Mouse (Mus musculus) stomach, adult 2 months (tissue): ENCODE measurements around the gene Mrpl48. TPM values are rescaled to one million over a fixed set of nuclear protein-coding genes. Genes with fewer than 3 reads are reported as not detected.

Experiments
- polyA plus RNA-seq: library from polyadenylated mRNA; depleted of rRNA; stranded (reverse); fragments of >200 nt; gene quantifications from 2 replicates; pipeline ENCODE4 v1.2.3, GENCODE M21; 2012; rRNA removed

Mrpl48 gene
- 2.4 and 4.5 TPM in 2 replicates for polyA plus RNA-seq

GRCm38 (mm10) chr7:100608130-100608741 lies at the start of gene Mrpl48:
Mrpl48 (minus strand) TSS chr7:100608301.

GRCm38 (mm10) chr7:100607214-100608129 lies 629 bp downstream of the Mrpl48 start, which contains the start of gene Rab6a:
Rab6a (plus strand) TSS chr7:100607410.

GRCm38 (mm10) chr7:100536804-100537518 lies 71.1 kb downstream of the Mrpl48 start, which contains the start of gene Coa4:
Coa4 (plus strand) TSS chr7:100537071.

GRCm38 (mm10) chr7:100514573-100514972 lies 93.5 kb downstream of the Mrpl48 start, which contains the start of gene Dnajb13:
Dnajb13 (minus strand) TSS chr7:100514960.

Other genes starting within 250 kb of the Mrpl48 start
- gene C2cd3, start 236.1 kb downstream of the Mrpl48 start, polyA plus RNA-seq, result 5.1 and 5.9 TPM in 2 replicates
- gene Ppme1, start 236.0 kb downstream of the Mrpl48 start, polyA plus RNA-seq, result 45.0 and 47.3 TPM in 2 replicates
- gene Ucp3, start 135.3 kb downstream of the Mrpl48 start, polyA plus RNA-seq, result 0.84 and 1.6 TPM in 2 replicates
- 804 and 1,013 TPM in 2 replicates for gene Ucp2, start 115.0 kb downstream of the Mrpl48 start, polyA plus RNA-seq
- 0.12 and 0.16 TPM in 2 replicates for gene Dnajb13, start 93.3 kb downstream of the Mrpl48 start, polyA plus RNA-seq
- 8.1 and 8.5 TPM in 2 replicates for gene Coa4, start 71.2 kb downstream of the Mrpl48 start, polyA plus RNA-seq
- gene Rab6a, start 891 bp downstream of the Mrpl48 start, polyA plus RNA-seq, result 9.6 and 15.8 TPM in 2 replicates
- gene Plekhb1, start 54.1 kb upstream of the Mrpl48 start, polyA plus RNA-seq, result 20.1 and 24.3 TPM in 2 replicates
- gene Fam168a, start 98.3 kb upstream of the Mrpl48 start, polyA plus RNA-seq, result 21.9 and 23.5 TPM in 2 replicates